Mouse (Mus musculus) MEL (cell line): ENCODE results near the gene Gigyf1. TPM values are rescaled to one million over a fixed set of nuclear protein-coding genes. Genes with fewer than 3 reads are reported as not detected.

Experiments used
- DNase-seq: peaks from one replicate; pipeline ENCODE4 v3.0.0; 2011; ENCODE audit warnings: low read depth, low spot score
- H3K27ac ChIP-seq: 2 replicates; pipeline ENCODE4 v1.5.1; 2012; ENCODE audit warnings: low read depth, mild to moderate bottlenecking, control low read depth, low read length, moderate library complexity; ENCODE audit not compliant: control insufficient read depth
- H3K27me3 ChIP-seq, 2 experiments: fragments of 150-350 bp in 1 of 2; sonication (generic) in 1 of 2; 2 replicates each; pipeline ENCODE4 v1.6.1; 2012; ENCODE audit warnings: low read length in 2 of 2, mild to moderate bottlenecking in 2 of 2, improper control_type of control experiment in 1 of 2, moderate library complexity in 1 of 2; ENCODE audit not compliant: insufficient read depth in 2 of 2, control insufficient read depth in 1 of 2
- H3K36me3 ChIP-seq, 2 experiments: 2 replicates each; pipeline ENCODE4 v1.6.1; 2012 to 2014; ENCODE audit warnings: low read length in 2 of 2, improper control_type of control experiment in 1 of 2, inconsistent platforms in 1 of 2, mild to moderate bottlenecking in 1 of 2; ENCODE audit not compliant: insufficient read depth in 2 of 2, control insufficient read depth in 1 of 2
- H3K4me1 ChIP-seq, 2 experiments: fragments of 150-350 bp in 1 of 2; sonication (generic) in 1 of 2; 2 replicates each; pipeline ENCODE4 v1.6.1; 2012; ENCODE audit warnings: low read length in 2 of 2, improper control_type of control experiment in 1 of 2, mild to moderate bottlenecking in 1 of 2; ENCODE audit not compliant: insufficient read depth in 2 of 2, control insufficient read depth in 1 of 2
- H3K4me3 ChIP-seq, 2 experiments: fragments of 150-350 bp in 1 of 2; sonication (generic) in 1 of 2; 2 replicates each; pipeline ENCODE4 v1.5.1; 2012; ENCODE audit warnings: low read depth in 2 of 2, low read length in 2 of 2, mild to moderate bottlenecking in 2 of 2, moderate library complexity in 2 of 2, control low read depth in 1 of 2, improper control_type of control experiment in 1 of 2; ENCODE audit not compliant: control insufficient read depth in 1 of 2, insufficient read depth in 1 of 2
- H3K79me2 ChIP-seq: 2 replicates; pipeline ENCODE4 v1.6.1; 2012; ENCODE audit warnings: mild to moderate bottlenecking, low read length, moderate library complexity; ENCODE audit not compliant: control insufficient read depth, poor library complexity, insufficient read depth
- H3K9ac ChIP-seq: 2 replicates; pipeline ENCODE4 v1.6.1; 2012; ENCODE audit warnings: low read depth, mild to moderate bottlenecking, control low read depth, low read length, moderate library complexity; ENCODE audit not compliant: control insufficient read depth, poor library complexity, severe bottlenecking
- H3K9me3 ChIP-seq: fragments of 150-350 bp; sonication (generic); replicated peaks from 2 replicates; pipeline ENCODE4 v1.6.1; 2012; ENCODE audit warnings: mild to moderate bottlenecking, low read length, improper control_type of control experiment, moderate library complexity; ENCODE audit not compliant: insufficient read depth
- BHLHE40 ChIP-seq: IDR thresholded peaks from 2 replicates; pipeline ENCODE4 v1.6.1; 2012; ENCODE audit warnings: low read depth, mild to moderate bottlenecking, inconsistent platforms, low read length, improper control_type of control experiment, borderline replicate concordance
- CHD1 ChIP-seq: IDR thresholded peaks from 2 replicates; pipeline ENCODE4 v1.6.1; 2012; ENCODE audit warnings: low read depth, mild to moderate bottlenecking, inconsistent platforms, low read length, improper control_type of control experiment
- E2F4 ChIP-seq: IDR thresholded peaks from 2 replicates; pipeline ENCODE4 v1.6.1; 2011; ENCODE audit warnings: low read depth, low read length, improper control_type of control experiment, borderline replicate concordance
- ELF1 ChIP-seq: IDR thresholded peaks from 2 replicates; pipeline ENCODE4 v1.6.1; 2014; ENCODE audit warnings: low read depth, mild to moderate bottlenecking, inconsistent platforms, low read length, improper control_type of control experiment, moderate library complexity
- EP300 ChIP-seq, 2 experiments: IDR thresholded peaks; 2 replicates each; pipeline ENCODE4 v1.6.1; 2011; ENCODE audit warnings: improper control_type of control experiment in 2 of 2, low read length in 2 of 2, low read depth in 1 of 2, mild to moderate bottlenecking in 1 of 2
- ETS1 ChIP-seq: IDR thresholded peaks from 2 replicates; pipeline ENCODE4 v1.6.1; 2012; ENCODE audit warnings: low read depth, mild to moderate bottlenecking, inconsistent platforms, low read length, improper control_type of control experiment, moderate library complexity
- GABPA ChIP-seq: IDR thresholded peaks from 2 replicates; pipeline ENCODE4 v1.6.1; 2012; ENCODE audit warnings: low read depth, mild to moderate bottlenecking, inconsistent platforms, low read length, improper control_type of control experiment, moderate library complexity
- GATA1 ChIP-seq: IDR thresholded peaks from 2 replicates; pipeline ENCODE4 v1.6.1; 2011; ENCODE audit warnings: low read depth, low read length, improper control_type of control experiment
- HCFC1 ChIP-seq: IDR thresholded peaks from 2 replicates; pipeline ENCODE4 v1.6.1; 2012; ENCODE audit warnings: low read depth, mild to moderate bottlenecking, inconsistent platforms, low read length, improper control_type of control experiment, moderate library complexity
- JUND ChIP-seq: IDR thresholded peaks from 2 replicates; pipeline ENCODE4 v1.6.1; 2011; ENCODE audit warnings: low read depth, mild to moderate bottlenecking, improper control_type of control experiment, low read length
- MAFK ChIP-seq: IDR thresholded peaks from 2 replicates; pipeline ENCODE4 v1.6.1; 2011; ENCODE audit warnings: low read depth, mild to moderate bottlenecking, low read length, improper control_type of control experiment, borderline replicate concordance
- MAX ChIP-seq: IDR thresholded peaks from 2 replicates; pipeline ENCODE4 v1.6.1; 2011; ENCODE audit warnings: low read length, improper control_type of control experiment
- MAZ ChIP-seq: IDR thresholded peaks from 2 replicates; pipeline ENCODE4 v1.6.1; 2012; ENCODE audit warnings: low read depth, mild to moderate bottlenecking, inconsistent platforms, low read length, improper control_type of control experiment
- MXI1 ChIP-seq: IDR thresholded peaks from 2 replicates; pipeline ENCODE4 v1.6.1; 2011; ENCODE audit warnings: mild to moderate bottlenecking, low read depth, low read length, improper control_type of control experiment
- MYB ChIP-seq: IDR thresholded peaks from 2 replicates; pipeline ENCODE4 v1.6.1; 2011; ENCODE audit warnings: mild to moderate bottlenecking, low read depth, low read length, improper control_type of control experiment
- MYC ChIP-seq: IDR thresholded peaks from 2 replicates; pipeline ENCODE4 v1.6.1; 2011; ENCODE audit warnings: low read depth, mild to moderate bottlenecking, low read length, improper control_type of control experiment, moderate library complexity
- NELFE ChIP-seq: IDR thresholded peaks from 2 replicates; pipeline ENCODE4 v1.6.1; 2011; ENCODE audit warnings: low read depth, low read length, improper control_type of control experiment
- POLR2A ChIP-seq, 2 experiments: IDR thresholded peaks; 2 replicates each; pipeline ENCODE4 v1.6.1; 2011 to 2012; ENCODE audit warnings: low read length in 2 of 2, mild to moderate bottlenecking in 2 of 2, control low read depth in 1 of 2, improper control_type of control experiment in 1 of 2, low read depth in 1 of 2, moderate library complexity in 1 of 2; ENCODE audit not compliant: control insufficient read depth in 1 of 2, insufficient read depth in 1 of 2, poor library complexity in 1 of 2
- POLR2AphosphoS2 ChIP-seq: IDR thresholded peaks from 2 replicates; pipeline ENCODE4 v1.6.1; 2011; ENCODE audit warnings: low read length, improper control_type of control experiment
- RAD21 ChIP-seq: IDR thresholded peaks from 2 replicates; pipeline ENCODE4 v1.6.1; 2011; ENCODE audit warnings: mild to moderate bottlenecking, low read depth, low read length, improper control_type of control experiment
- RCOR1 ChIP-seq: IDR thresholded peaks from 2 replicates; pipeline ENCODE4 v1.6.1; 2012; ENCODE audit warnings: low read depth, mild to moderate bottlenecking, inconsistent platforms, low read length, improper control_type of control experiment
- SIN3A ChIP-seq: IDR thresholded peaks from 2 replicates; pipeline ENCODE4 v1.6.1; 2012; ENCODE audit warnings: low read length, improper control_type of control experiment, inconsistent platforms
- SMC3 ChIP-seq: IDR thresholded peaks from 2 replicates; pipeline ENCODE4 v1.6.1; 2011; ENCODE audit warnings: low read depth, low read length, improper control_type of control experiment
- TAL1 ChIP-seq: IDR thresholded peaks from 2 replicates; pipeline ENCODE4 v1.6.1; 2012; ENCODE audit warnings: mild to moderate bottlenecking, inconsistent platforms, low read length, moderate library complexity, mixed read lengths
- TBP ChIP-seq: IDR thresholded peaks from 2 replicates; pipeline ENCODE4 v1.8.0; 2011; ENCODE audit warnings: low read depth, low read length, improper control_type of control experiment
- TCF12 ChIP-seq: IDR thresholded peaks from 2 replicates; pipeline ENCODE4 v1.6.1; 2014; ENCODE audit warnings: low read depth, mild to moderate bottlenecking, inconsistent platforms, low read length, improper control_type of control experiment, moderate library complexity
- USF1 ChIP-seq: IDR thresholded peaks from 2 replicates; pipeline ENCODE4 v1.6.1; 2014; ENCODE audit warnings: low read depth, mild to moderate bottlenecking, inconsistent platforms, low read length, improper control_type of control experiment, moderate library complexity
- USF2 ChIP-seq, 2 experiments: IDR thresholded peaks; 2 replicates each; pipeline ENCODE4 v1.6.1; 2011 to 2012; ENCODE audit warnings: improper control_type of control experiment in 2 of 2, low read length in 2 of 2, borderline replicate concordance in 1 of 2, inconsistent platforms in 1 of 2, low read depth in 1 of 2, mild to moderate bottlenecking in 1 of 2; ENCODE audit not compliant: insufficient read depth in 1 of 2
- ZKSCAN1 ChIP-seq: IDR thresholded peaks from 2 replicates; pipeline ENCODE4 v1.6.1; 2012; ENCODE audit warnings: low read depth, mild to moderate bottlenecking, inconsistent platforms, low read length, improper control_type of control experiment, moderate library complexity
- ZNF384 ChIP-seq: IDR thresholded peaks from 2 replicates; pipeline ENCODE4 v1.6.1; 2012; ENCODE audit warnings: low read depth, mild to moderate bottlenecking, inconsistent platforms, low read length, improper control_type of control experiment
- polyA plus RNA-seq, 2 experiments: library from polyadenylated mRNA; stranded (reverse) in 1 of 2; unstranded in 1 of 2; fragments of >175 nt in 1 of 2; fragments of >200 nt in 1 of 2; gene quantifications; 2 replicates each; pipeline versions ENCODE4 v1.2.1 to v1.2.4; 2012; ENCODE audit warnings: low replicate concordance in 2 of 2, low read depth in 1 of 2; ENCODE audit not compliant: insufficient read length in 2 of 2, insufficient read depth in 1 of 2, missing spikeins in 1 of 2
- total RNA-seq: library from RNA; depleted of rRNA; stranded (reverse); fragments of 300-350 nt; gene quantifications from 2 replicates; pipeline ENCODE4 v1.2.3, GENCODE M21; 2012

Gigyf1 gene
- total and polyA plus RNA-seq, 3 experiments: 5.1 to 24.6 TPM; not detected in 1

GRCm38 (mm10) chr5:137569665-137570064 is 51.3 kb downstream of the Gigyf1 start, which contains the start of gene Tfr2:
Gene Tfr2, plus strand, starts transcription at chr5:137569840.
- DNase-seq: peak; percentile 93
- Histone ChIP-seq H3K4me1 (peaks cover 0 to 25% of the 10 kb centered on the region in 2 experiments; a peak in 2 of 4 replicates), H3K4me3 (peak within 1 kb of the TSS; percentile 57 to 78), H3K27me3 (no peaks in the 10 kb centered on the region), H3K9me3 (no peaks in the 10 kb centered on the region), H3K27ac (peak within 1 kb of the TSS; percentile 94), H3K36me3 (peaks cover 3 to 13% of the 10 kb centered on the region in 2 experiments), H3K79me2 (peaks cover 22% of the 10 kb centered on the region), H3K9ac (peak within 1 kb of the TSS; percentile 68)
- TF ChIP-seq GABPA (no peak), MAX (0 out of 2 replicates have a peak, but pooled peaks have one; percentile 4), MYC (0 out of 2 replicates have a peak, but pooled peaks have one; percentile 24), E2F4 (no peak), ZNF384 (no peak), MYB (no peak), JUND (no peak), SMC3 (no peak), TCF12 (peak; percentile 0; the same call in 1 of the 2 replicates), TAL1 (no peak), MAZ (no peak), USF2 (IDR thresholded peaks at IDR 0.05; ENCODE audit: borderline replicate concordance in 1 of 2, insufficient read depth in 1 of 2, low read depth in 1 of 2, low read length in 2 of 2) (no peak), NELFE (peak; percentile 62), CHD1 (no peak), BHLHE40 (no peak), HCFC1 (no peak), SIN3A (peak; percentile 50), POLR2A (IDR thresholded peaks at IDR 0.05; ENCODE audit: control insufficient read depth in 1 of 2, insufficient read depth in 1 of 2, low read depth in 1 of 2, low read length in 2 of 2, poor library complexity in 1 of 2) (peak; percentile 39 to 78; a peak in 3 of 4 replicates), POLR2AphosphoS2 (0 out of 2 replicates have a peak, but pooled peaks have one; percentile 35), ZKSCAN1 (no peak), TBP (peak; percentile 60)

GRCm38 (mm10) chr5:137570181-137570580 is 51.8 kb downstream of the Gigyf1 start:
- Histone ChIP-seq H3K4me1 (peaks cover 0 to 25% of the 10 kb centered on the region in 2 experiments; a peak in 2 of 4 replicates), H3K36me3 (peaks cover 3 to 13% of the 10 kb centered on the region in 2 experiments), H3K79me2 (peaks cover 27% of the 10 kb centered on the region), H3K9me3 (no peaks in the 10 kb centered on the region), H3K27ac (peak overlapping the region; percentile 94), H3K4me3 (peak overlapping the region; percentile 57 to 78), H3K9ac (peak overlapping the region; percentile 68), H3K27me3 (no peaks in the 10 kb centered on the region)
- DNase-seq: peak; percentile 79
- TF ChIP-seq TBP (no peak), TAL1 (no peak), POLR2AphosphoS2 (no peak), BHLHE40 (peak; percentile 95), RAD21 (no peak), POLR2A (IDR thresholded peaks at IDR 0.05; ENCODE audit: control insufficient read depth in 1 of 2, insufficient read depth in 1 of 2, low read depth in 1 of 2, low read length in 2 of 2, poor library complexity in 1 of 2) (0 out of 4 replicates have a peak, but pooled peaks of 1 of the 2 experiments have one; percentile 7), EP300 (IDR thresholded peaks at IDR 0.05; ENCODE audit: low read depth in 1 of 2, low read length in 2 of 2) (peak; percentile 24 to 67; a peak in 3 of 4 replicates), RCOR1 (peak; percentile 89; the same call in 1 of the 2 replicates), SMC3 (no peak), HCFC1 (no peak), USF1 (no peak), GATA1 (no peak), TCF12 (no peak; the same call in 1 of the 2 replicates), MAFK (peak; percentile 16; the same call in 1 of the 2 replicates), MXI1 (no peak), MAZ (no peak), MYB (0 out of 2 replicates have a peak, but pooled peaks have one; percentile 16), ELF1 (0 out of 2 replicates have a peak, but pooled peaks have one; percentile 25), ETS1 (peak; percentile 50)
